Comparison of ENCODE assay signal across 17 mouse cellular contexts in the genomic region with DNA sequence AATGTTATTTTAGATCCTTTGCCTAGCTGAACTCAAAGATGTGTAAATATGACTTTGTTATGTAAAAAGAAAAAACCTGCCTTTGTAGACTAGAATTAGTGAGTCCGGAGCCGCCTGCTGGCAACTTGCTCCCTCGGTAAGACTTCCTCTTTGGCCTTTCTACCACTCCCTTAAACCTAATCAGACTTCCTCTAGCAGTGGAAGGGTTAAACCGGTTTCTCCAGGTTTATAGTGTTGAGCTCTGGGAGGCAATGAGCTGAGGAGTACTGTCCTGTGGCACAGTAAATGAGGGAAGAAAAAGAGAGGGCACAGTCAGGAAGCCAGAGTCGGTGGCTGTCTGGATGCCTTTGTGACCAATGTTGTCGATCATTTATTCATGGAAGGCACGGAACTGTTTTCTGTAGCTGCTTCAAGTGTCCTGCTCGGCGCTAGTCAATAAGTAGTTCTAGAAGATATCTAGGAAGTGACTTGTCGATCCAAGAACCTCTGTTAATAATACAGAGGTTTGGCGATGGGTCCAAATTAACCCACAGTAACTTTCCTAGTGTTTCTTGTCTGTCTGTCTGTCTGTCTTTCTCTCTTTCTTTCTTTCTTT. TPM values are rescaled to one million over a fixed set of nuclear protein-coding genes. Genes with fewer than 3 reads are reported as not detected.
A peak's percentile ranks its signal among the peaks of the same experiment; 100 is the strongest.
DNase-seq lines count a peak whose midpoint lies in the region; ATAC-seq and TF ChIP-seq lines count a peak whose summit lies in the region.
"Had no signal": no experiment of that assay in that cellular context is flagged by ENCODE, and none has a peak within 500 bp of the region (broad histone marks: within the 10 kb centered on the region; RNA-seq: fewer than 3 reads in every experiment).

No protein-coding gene starts in this region.

- H3K9me3 ChIP-seq in MEL (replicated peaks; ENCODE audit: insufficient read depth, low read length), result no peaks in the 10 kb centered on the region
- no peaks in the 10 kb centered on the region for H3K9me3 ChIP-seq in kidney, embryonic 16.5 days (ENCODE audit: low read length)
- no peaks in the 10 kb centered on the region for H3K9me3 ChIP-seq in liver, embryonic 15.5 days (replicated peaks)
- H3K9me3 ChIP-seq: embryonic facial prominence, embryonic 13.5 days; hindbrain, embryonic 10.5 days; neural tube, embryonic 12.5 days had no signal

- TF ChIP-seq CTCF in MEL (IDR thresholded peaks at IDR 0.05 in 2 of 3, conservative IDR thresholded peaks at IDR 0.05 in 1 of 3; ENCODE audit: control insufficient read depth in 1 of 3, insufficient read depth in 1 of 3, low read depth in 2 of 3, low read length in 3 of 3, poor library complexity in 1 of 3, severe bottlenecking in 1 of 3), result peak in 2 of 3 experiments; percentile 37 to 39; a peak in 4 of 6 replicates

- peak; percentile 76; the same call in 1 of the 2 replicates for ATAC-seq in kidney, embryonic 16.5 days (ENCODE audit: low FRiP score, low TSS enrichment)
- ATAC-seq in liver, embryonic 15.5 days (ENCODE audit: insufficient read depth), result no peak
- ATAC-seq: forebrain, postnatal 0 days had no signal

- TF ChIP-seq POLR2A in MEL (IDR thresholded peaks at IDR 0.05; ENCODE audit: control insufficient read depth in 1 of 2, insufficient read depth in 1 of 2, low read depth in 1 of 2, low read length in 2 of 2, poor library complexity in 1 of 2), result no peak

- no peaks in the 10 kb centered on the region for H3K4me1 ChIP-seq in MEL (ENCODE audit: control insufficient read depth in 1 of 2, insufficient read depth in 2 of 2, low read length in 2 of 2)
- H3K4me1 ChIP-seq in kidney, embryonic 16.5 days (ENCODE audit: insufficient read depth, low read length), result no peaks in the 10 kb centered on the region
- H3K4me1 ChIP-seq in liver, embryonic 15.5 days (replicated peaks), result peaks cover 2% of the 10 kb centered on the region
- H3K4me1 ChIP-seq: embryonic facial prominence, embryonic 13.5 days; hindbrain, embryonic 10.5 days; neural tube, embryonic 12.5 days had no signal

- no peak overlapping the region for H3K4me3 ChIP-seq in MEL (ENCODE audit: control insufficient read depth in 1 of 2, insufficient read depth in 1 of 2, low read depth in 2 of 2, low read length in 2 of 2)
- H3K4me3 ChIP-seq in kidney, embryonic 16.5 days (ENCODE audit: low read length), result no peak overlapping the region
- H3K4me3 ChIP-seq in liver, embryonic 15.5 days (replicated peaks), result 0 out of 2 replicates have a peak overlapping the region, but pooled peaks have one; percentile 1
- H3K4me3 ChIP-seq: embryonic facial prominence, embryonic 13.5 days; gastrocnemius, adult 2 months; hindbrain, embryonic 10.5 days; neural tube, embryonic 12.5 days had no signal

- no peaks in the 10 kb centered on the region for H3K79me2 ChIP-seq in MEL (ENCODE audit: control insufficient read depth, insufficient read depth, low read length, poor library complexity)

- H3K9ac ChIP-seq in MEL (ENCODE audit: control insufficient read depth, low read depth, low read length, poor library complexity, severe bottlenecking), result no peak overlapping the region
- no peak overlapping the region for H3K9ac ChIP-seq in kidney, embryonic 16.5 days (replicated peaks; ENCODE audit: low read length)
- no peak overlapping the region for H3K9ac ChIP-seq in liver, embryonic 15.5 days
- H3K9ac ChIP-seq: embryonic facial prominence, embryonic 13.5 days; forebrain, postnatal 0 days; neural tube, embryonic 12.5 days had no signal

- WGBS in kidney, embryonic 16.5 days, result 65% methylated on average over 11 of the region's 11 CpGs
- WGBS in liver, embryonic 15.5 days (ENCODE audit: insufficient replicate concordance), result 39% methylated on average over 11 of the region's 11 CpGs

- peak overlapping the region; percentile 20; the same call in 1 of the 2 replicates for H3K4me2 ChIP-seq in kidney, embryonic 16.5 days (replicated peaks; ENCODE audit: low read depth, low read length)
- peak overlapping the region; percentile 14 for H3K4me2 ChIP-seq in liver, embryonic 15.5 days
- H3K4me2 ChIP-seq: embryonic facial prominence, embryonic 13.5 days; neural tube, embryonic 12.5 days had no signal

- intact Hi-C loops in left cerebral cortex, postnatal 36 days (cut with DNase I), result no loop called here

- peak; percentile 66 for DNase-seq in kidney, adult 18-20 months
- DNase-seq in kidney, postnatal 14 days, result no peak
- no peak for DNase-seq in MEL (ENCODE audit: low read depth, low spot score)
- DNase-seq in B cell, adult 2 months, result no peak
- DNase-seq in left cerebral cortex, postnatal 36 days (ENCODE audit: low spot score in 2 of 2), result no peak
- DNase-seq in left cerebral cortex, adult 11 months (ENCODE audit: low spot score), result no peak
- DNase-seq: cerebellum, adult 18-20 months; forebrain, postnatal 0 days; gastrocnemius, adult 2 months; spleen, adult 18-20 months; thymus, postnatal 4 days had no signal

- no peaks in the 10 kb centered on the region for H3K27me3 ChIP-seq in MEL (ENCODE audit: control insufficient read depth in 1 of 2, insufficient read depth in 2 of 2, low read length in 2 of 2)
- no peaks in the 10 kb centered on the region for H3K27me3 ChIP-seq in kidney, embryonic 16.5 days (ENCODE audit: insufficient read depth, low read length)
- H3K27me3 ChIP-seq in liver, embryonic 15.5 days, result no peaks in the 10 kb centered on the region
- H3K27me3 ChIP-seq: embryonic facial prominence, embryonic 13.5 days; neural tube, embryonic 12.5 days had no signal

- H3K36me3 ChIP-seq in MEL (ENCODE audit: control insufficient read depth in 1 of 2, insufficient read depth in 2 of 2, low read length in 2 of 2), result no peaks in the 10 kb centered on the region
- H3K36me3 ChIP-seq in kidney, embryonic 16.5 days (ENCODE audit: insufficient read depth, low read length), result no peaks in the 10 kb centered on the region
- no peaks in the 10 kb centered on the region for H3K36me3 ChIP-seq in liver, embryonic 15.5 days (replicated peaks)
- H3K36me3 ChIP-seq: embryonic facial prominence, embryonic 13.5 days; hindbrain, embryonic 10.5 days; neural tube, embryonic 12.5 days had no signal

- TF ChIP-seq EP300 in MEL (IDR thresholded peaks at IDR 0.05; ENCODE audit: low read depth in 1 of 2, low read length in 2 of 2), result no peak

- no peak overlapping the region for H3K27ac ChIP-seq in MEL (ENCODE audit: control insufficient read depth, low read depth, low read length)
- peak overlapping the region; percentile 59 for H3K27ac ChIP-seq in kidney, embryonic 16.5 days (ENCODE audit: low read length)
- peak overlapping the region; percentile 64 for H3K27ac ChIP-seq in liver, embryonic 15.5 days (replicated peaks)
- H3K27ac ChIP-seq: embryonic facial prominence, embryonic 13.5 days; gastrocnemius, adult 2 months; hindbrain, embryonic 10.5 days; neural tube, embryonic 12.5 days had no signal

- TF ChIP-seq RAD21 in MEL (IDR thresholded peaks at IDR 0.05; ENCODE audit: low read depth, low read length), result peak; percentile 24

TF ChIP-seq in MEL, 35 proteins besides CTCF, POLR2A, EP300 and RAD21:
- TF ChIP-seq ZC3H11A (IDR thresholded peaks at IDR 0.05; ENCODE audit: low read depth, low read length) (no peak), SMC3 (IDR thresholded peaks at IDR 0.05; ENCODE audit: low read depth, low read length) (peak; percentile 53)

RNA-seq across cellular contexts. Expression of gene Ppara, which starts 37.5 kb away (rescaled TPM):
- 0.27 and 0.29 TPM in 2 replicates for total RNA-seq in MEL (2012; rRNA removed)
- polyA plus RNA-seq in MEL (2012; ENCODE audit: insufficient read depth in 1 of 2, insufficient read length in 2 of 2, low read depth in 1 of 2, low replicate concordance in 2 of 2, missing spikeins in 1 of 2), result under 1 TPM in 1 of 2 experiments, not detected in 1; 0.78 TPM
- polyA plus RNA-seq in kidney, embryonic 16.5 days (2015; fragmentation: Nextera tagmentation; extraction: Ambion mirVana), result 5.1 and 5.9 TPM in 2 replicates
- polyA plus RNA-seq in liver, embryonic 15.5 days (2015; fragmentation: Nextera tagmentation; extraction: Ambion mirVana), result 23.7 and 31.9 TPM in 2 replicates
- 1 to 10 TPM; 4.6 to 4.9 TPM for total RNA-seq in left cerebral cortex, postnatal 36 days (2021)
- total RNA-seq: granulocyte monocyte progenitor cell, adult 5-6 weeks had no signal

RNA-seq across cellular contexts. Expression of gene Cdpf1, which starts 39.3 kb away (rescaled TPM):
- total RNA-seq in MEL (2012; rRNA removed), result 30.5 and 34.4 TPM in 2 replicates
- 10 to 100 TPM in 1 of 2 experiments, not detected in 1; 44.0 TPM for polyA plus RNA-seq in MEL (2012; ENCODE audit: insufficient read depth in 1 of 2, insufficient read length in 2 of 2, low read depth in 1 of 2, low replicate concordance in 2 of 2, missing spikeins in 1 of 2)
- 31.1 and 37.4 TPM in 2 replicates for polyA plus RNA-seq in kidney, embryonic 16.5 days (2015; fragmentation: Nextera tagmentation; extraction: Ambion mirVana)
- 20.9 and 21.8 TPM in 2 replicates for polyA plus RNA-seq in liver, embryonic 15.5 days (2015; fragmentation: Nextera tagmentation; extraction: Ambion mirVana)
- total RNA-seq in left cerebral cortex, postnatal 36 days (2021), result 10 to 100 TPM; 21.3 TPM

RNA-seq across cellular contexts. Expression of gene Pkdrej, which starts 49.3 kb away (rescaled TPM):
- 0.20 and 0.27 TPM in 2 replicates for total RNA-seq in MEL (2012; rRNA removed)
- under 1 TPM in 1 of 2 experiments, not detected in 1; 0.56 TPM for polyA plus RNA-seq in MEL (2012; ENCODE audit: insufficient read depth in 1 of 2, insufficient read length in 2 of 2, low read depth in 1 of 2, low replicate concordance in 2 of 2, missing spikeins in 1 of 2)
- 0.10 and 0.11 TPM in 2 replicates for polyA plus RNA-seq in kidney, embryonic 16.5 days (2015; fragmentation: Nextera tagmentation; extraction: Ambion mirVana)
- polyA plus RNA-seq in liver, embryonic 15.5 days (2015; fragmentation: Nextera tagmentation; extraction: Ambion mirVana), result 0.08 and 0.09 TPM in 2 replicates
- 1 to 10 TPM in 1 of 2 experiments, under 1 TPM in 1; 0.77 to 1.2 TPM for total RNA-seq in left cerebral cortex, postnatal 36 days (2021)
- total RNA-seq: granulocyte monocyte progenitor cell, adult 5-6 weeks had no signal
- polyA plus RNA-seq: hindbrain, embryonic 10.5 days had no signal

RNA-seq across cellular contexts. Expression of gene Ttc38, which starts 59.9 kb away (rescaled TPM):
- 1.8 and 2.1 TPM in 2 replicates for total RNA-seq in MEL (2012; rRNA removed)
- polyA plus RNA-seq in MEL (2012; ENCODE audit: insufficient read depth in 1 of 2, insufficient read length in 2 of 2, low read depth in 1 of 2, low replicate concordance in 2 of 2, missing spikeins in 1 of 2), result 1 to 10 TPM in 1 of 2 experiments, not detected in 1; 4.2 TPM
- 8.0 and 8.2 TPM in 2 replicates for polyA plus RNA-seq in kidney, embryonic 16.5 days (2015; fragmentation: Nextera tagmentation; extraction: Ambion mirVana)
- 8.6 and 9.8 TPM in 2 replicates for polyA plus RNA-seq in liver, embryonic 15.5 days (2015; fragmentation: Nextera tagmentation; extraction: Ambion mirVana)
- total RNA-seq in left cerebral cortex, postnatal 36 days (2021), result 1 to 10 TPM; 5.1 to 6.9 TPM
